Mouse (Mus musculus): Measurements from ENCODE around the gene Pptc7.

The Pptc7 gene

DNA sequence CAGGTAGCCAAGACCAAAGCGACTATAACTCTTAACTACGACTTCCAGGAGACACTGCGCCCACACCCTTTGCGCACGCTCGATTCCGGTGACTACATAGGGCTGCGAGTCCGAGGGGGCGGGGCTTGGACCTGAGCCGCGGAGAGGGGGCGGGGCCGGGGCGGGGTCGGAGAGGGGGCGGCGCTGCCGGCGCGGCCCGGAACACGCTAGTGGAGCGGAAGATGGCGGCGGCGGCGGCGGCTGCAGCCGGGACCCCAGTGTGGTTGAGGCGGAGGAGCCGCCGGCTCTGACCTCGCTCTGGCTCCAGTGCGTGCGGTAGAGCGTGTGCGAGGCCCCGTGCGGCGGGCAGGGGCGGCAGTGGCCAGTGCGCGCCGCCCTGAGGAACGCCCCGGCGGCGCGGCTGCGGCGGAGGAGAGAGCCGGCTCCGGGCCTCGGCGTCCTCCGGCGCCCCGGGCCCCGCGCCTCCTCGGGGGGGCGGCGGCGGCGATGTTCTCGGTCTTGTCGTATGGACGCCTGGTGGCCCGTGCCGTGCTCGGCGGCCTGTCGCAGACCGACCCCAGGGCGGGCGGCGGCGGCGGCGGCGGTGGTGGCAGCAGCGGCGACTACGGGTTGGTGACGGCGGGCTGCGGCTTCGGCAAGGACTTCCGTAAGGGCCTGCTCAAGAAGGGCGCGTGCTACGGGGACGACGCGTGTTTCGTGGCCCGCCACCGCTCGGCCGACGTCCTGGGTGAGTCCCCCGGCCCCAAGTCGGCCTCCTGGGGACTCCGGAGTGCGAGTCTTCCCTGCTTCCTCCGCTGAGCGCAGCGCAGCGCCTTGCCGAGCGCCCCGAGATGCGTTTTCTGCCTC is at the start of gene Pptc7:
Gene Pptc7 (plus strand): TSS at position 183 of the 846 bp plus-strand sequence.
- in situ Hi-C loops (cut with MboI, MseI): no loop called here

GRCm38 (mm10) chr5:122235196-122235836 is 48.8 kb upstream of the Pptc7 start:
- in situ Hi-C loops (cut with MboI, MseI): no loop called here

- in situ Hi-C loops (cut with MboI, MseI): no loop called here
Measured at GRCm38 (mm10) chr5:122237200-122237599, 47.0 kb upstream of the Pptc7 start.

GRCm38 (mm10) chr5:122239618-122240017 is 44.5 kb upstream of the Pptc7 start:
- in situ Hi-C loops (cut with MboI, MseI): no loop called here

- in situ Hi-C loops (cut with MboI, MseI): no loop called here
Measured at GRCm38 (mm10) chr5:122240521-122240920, 43.6 kb upstream of the Pptc7 start.

GRCm38 (mm10) chr5:122240989-122241388 is 43.2 kb upstream of the Pptc7 start:
- in situ Hi-C loops (cut with MboI, MseI): no loop called here

- in situ Hi-C loops (cut with MboI, MseI): no loop called here
Measured at GRCm38 (mm10) chr5:122242521-122243123, 41.5 kb upstream of the Pptc7 start.

DNA sequence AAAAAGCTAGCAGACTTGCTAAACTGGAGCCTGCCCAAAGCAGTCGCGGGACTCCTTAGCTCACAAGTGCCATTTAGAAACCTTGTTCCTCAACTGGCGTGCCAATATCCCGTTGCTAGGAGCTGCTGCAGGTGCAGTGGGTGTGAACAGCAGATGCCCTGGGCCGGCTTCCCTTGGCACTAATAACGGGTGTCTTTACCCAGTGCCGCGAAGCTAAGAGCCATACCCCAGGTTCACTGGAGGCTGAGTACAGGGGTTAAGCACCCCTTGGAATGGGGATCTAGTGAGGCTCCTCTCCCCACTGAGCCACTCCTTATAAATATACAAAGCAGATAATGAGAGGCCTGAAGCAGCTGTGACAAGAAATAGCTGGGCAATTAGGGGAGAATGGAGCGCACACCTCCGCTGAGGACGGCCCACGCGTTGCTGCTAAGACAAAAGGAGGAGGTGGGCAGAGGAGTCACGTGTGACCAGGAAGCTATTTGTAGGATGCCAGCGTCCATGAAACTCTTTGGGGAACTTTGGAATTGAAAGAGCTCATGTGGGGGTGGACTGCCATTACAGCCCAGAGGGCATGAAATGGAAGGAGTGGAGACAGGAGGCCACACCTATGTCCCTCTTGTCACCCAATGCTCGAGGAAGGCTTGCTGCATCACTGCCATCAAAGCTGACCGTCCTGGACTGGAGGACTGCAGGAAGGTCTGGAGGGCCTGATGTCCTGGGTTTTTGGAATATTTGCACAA is 40.2 kb upstream of the Pptc7 start:
- in situ Hi-C loops (cut with MboI, MseI): no loop called here

- in situ Hi-C loops (cut with MboI, MseI): no loop called here
Measured at GRCm38 (mm10) chr5:122245186-122245585, 39.0 kb upstream of the Pptc7 start.

- in situ Hi-C loops (cut with MboI, MseI): no loop called here
Measured at GRCm38 (mm10) chr5:122246547-122247167, 37.5 kb upstream of the Pptc7 start.

DNA sequence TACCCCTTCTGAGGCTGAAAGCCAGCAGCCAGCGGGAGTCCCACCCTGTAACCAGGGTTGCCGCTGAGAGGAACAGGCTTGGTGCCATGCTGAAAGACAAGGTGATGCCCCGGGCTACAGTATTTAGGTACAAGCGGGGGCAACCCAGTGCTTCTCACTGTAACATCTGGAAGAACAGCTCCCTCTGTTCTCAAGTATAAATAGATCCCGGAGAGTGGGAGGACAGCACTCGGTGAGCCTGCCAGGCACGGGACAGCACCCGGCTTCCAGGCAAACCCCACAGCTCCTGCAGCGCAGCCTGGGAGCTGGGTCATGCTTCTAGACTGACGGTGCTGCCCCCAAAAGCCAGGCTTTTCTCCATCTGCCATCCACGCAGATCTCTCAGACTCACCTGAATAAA is 36.6 kb upstream of the Pptc7 start:
- in situ Hi-C loops (cut with MboI, MseI): no loop called here

DNA sequence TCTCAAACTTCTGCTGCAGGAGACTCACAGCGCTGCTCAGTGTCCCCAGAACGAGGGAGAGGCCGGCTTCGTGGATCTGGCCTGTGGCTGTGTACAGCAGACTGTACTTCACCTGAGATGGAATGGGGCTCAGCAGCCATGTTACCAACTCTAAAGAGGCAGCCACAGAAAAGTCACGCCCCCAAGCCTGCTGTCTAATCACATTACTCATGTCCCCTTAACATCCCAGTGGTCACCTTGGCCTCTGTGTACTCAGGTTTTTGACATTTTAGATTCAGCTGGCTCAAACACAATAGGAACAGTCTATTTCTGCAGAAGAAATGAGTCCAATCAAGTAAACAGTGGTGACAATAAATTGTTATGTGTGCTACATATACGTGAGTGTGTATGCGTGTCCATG is 36.2 kb upstream of the Pptc7 start:
- in situ Hi-C loops (cut with MboI, MseI): no loop called here

DNA sequence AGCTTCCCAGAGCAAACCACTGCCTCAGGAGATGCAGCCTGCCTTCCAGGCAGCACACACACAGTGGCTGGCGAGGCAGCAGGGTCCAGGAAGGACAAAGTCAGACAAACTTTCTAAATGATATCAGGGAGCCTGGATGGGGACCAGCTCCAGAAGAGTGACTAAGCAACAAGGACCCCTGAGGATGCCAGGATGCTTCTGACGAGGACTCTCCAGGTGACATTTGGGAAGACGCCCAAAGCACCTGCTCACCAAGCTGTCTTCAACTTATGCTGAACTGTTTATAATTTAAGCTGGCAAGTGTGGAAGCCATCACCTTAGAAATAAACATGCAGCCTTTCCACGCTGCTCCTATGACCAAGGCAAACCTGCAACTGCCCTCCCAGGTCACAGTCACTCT is 34.9 kb upstream of the Pptc7 start:
- in situ Hi-C loops (cut with MboI, MseI): no loop called here

DNA sequence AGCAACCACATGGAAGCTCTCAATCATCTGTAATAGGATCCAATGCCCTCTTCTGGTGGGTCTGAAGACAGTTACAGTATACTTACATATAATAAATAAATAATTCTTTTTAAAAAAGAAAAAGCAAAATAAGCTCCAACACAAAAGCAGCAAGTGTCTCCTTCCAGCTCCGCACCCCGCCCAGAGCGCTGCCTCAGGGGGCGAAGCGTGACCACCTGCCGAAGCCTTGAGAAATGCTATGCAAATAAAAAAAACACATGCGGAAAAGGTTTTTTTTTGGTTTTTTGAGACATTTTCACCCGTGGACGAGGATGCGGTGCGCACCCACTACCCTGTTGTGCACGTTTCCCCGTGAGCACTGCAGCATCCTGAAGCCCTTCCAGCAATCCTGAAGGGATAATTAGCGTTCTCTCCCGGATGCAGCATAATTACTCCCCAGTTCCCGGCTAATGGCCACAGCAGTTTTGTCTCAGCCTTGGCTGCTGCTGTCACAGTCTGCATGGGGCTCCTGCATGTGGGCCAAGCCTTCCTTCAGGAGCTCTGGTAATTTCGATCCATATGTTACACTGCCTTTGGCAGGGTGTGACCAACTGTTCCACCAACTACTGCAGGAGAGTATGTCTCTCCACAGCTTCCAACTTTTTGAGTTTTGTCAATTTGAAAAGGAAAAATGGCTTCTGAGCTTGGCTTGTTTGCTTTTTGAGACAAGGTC is 32.1 kb upstream of the Pptc7 start:
- in situ Hi-C loops (cut with MboI, MseI): no loop called here

- in situ Hi-C loops (cut with MboI, MseI): no loop called here
Measured at GRCm38 (mm10) chr5:122258027-122258741, 26.0 kb upstream of the Pptc7 start.

GRCm38 (mm10) chr5:122262104-122262503 is 22.1 kb upstream of the Pptc7 start:
- in situ Hi-C loops (cut with MboI, MseI): no loop called here

DNA sequence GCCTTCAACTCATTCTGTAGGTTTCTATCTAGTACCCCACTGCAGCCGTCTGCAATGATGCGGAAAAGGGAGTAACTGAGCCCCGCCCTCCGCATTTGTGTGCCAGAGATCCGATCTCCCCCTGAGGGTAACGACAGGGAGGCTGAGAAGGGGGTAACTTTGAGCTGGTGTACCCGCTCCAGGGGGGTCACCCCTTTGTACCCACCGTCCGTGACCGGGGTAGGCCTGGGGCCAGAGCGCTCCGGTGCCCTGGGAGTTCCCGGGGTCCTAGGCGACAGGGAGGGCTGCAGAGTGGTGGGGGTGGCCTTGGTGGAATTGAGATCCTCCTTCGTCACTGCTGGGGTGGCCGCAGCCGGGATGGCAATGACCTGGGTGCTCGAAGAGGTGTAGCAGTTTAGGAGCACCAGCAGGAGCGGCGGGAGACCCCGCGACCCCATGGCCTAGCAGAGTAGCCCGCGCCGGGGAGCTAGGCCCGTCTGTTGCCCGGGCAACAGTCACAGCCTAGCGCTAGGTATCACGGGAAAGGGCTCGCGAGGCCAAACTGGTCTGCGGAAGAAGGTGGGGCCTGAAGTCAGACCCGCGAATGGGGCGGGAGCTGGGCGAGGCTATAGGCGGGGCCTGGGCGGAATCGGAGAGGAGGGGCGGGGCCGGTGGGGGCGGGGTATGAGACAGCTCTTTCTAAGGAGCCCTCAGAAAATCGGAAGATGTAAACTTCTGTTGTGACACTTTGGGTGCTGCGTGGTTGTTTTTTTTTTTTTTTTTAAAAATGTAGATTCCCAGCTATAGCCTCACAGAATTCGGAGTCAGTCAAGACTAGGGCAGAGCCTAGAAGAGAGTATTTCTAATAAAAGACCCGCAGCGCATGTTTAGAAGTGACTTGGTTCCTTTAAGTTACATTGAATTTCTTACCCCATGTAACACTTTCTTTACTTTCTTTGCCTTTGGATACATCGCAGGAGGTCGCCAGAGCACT is 19.9 kb upstream of the Pptc7 start, which contains the start of gene Tctn1:
Gene Tctn1 (minus strand): TSS at position 528 of the 973 bp plus-strand sequence.
- in situ Hi-C loops (cut with MboI, MseI): no loop called here

GRCm38 (mm10) chr5:122265187-122265586 is 19.0 kb upstream of the Pptc7 start:
- in situ Hi-C loops (cut with MboI, MseI): loop anchor here (5.0 kb wide), 2 partner anchors 52 to 87 kb away; partner anchors contain the start of genes Rad9b and Vps29

GRCm38 (mm10) chr5:122265942-122266341 is 18.2 kb upstream of the Pptc7 start:
- in situ Hi-C loops (cut with MboI, MseI): loop anchor here (5.0 kb wide), 2 partner anchors 51 to 86 kb away; partner anchors contain the start of genes Rad9b and Vps29
